ENCODE assay signal across 15 mouse cellular contexts in the genomic region with DNA sequence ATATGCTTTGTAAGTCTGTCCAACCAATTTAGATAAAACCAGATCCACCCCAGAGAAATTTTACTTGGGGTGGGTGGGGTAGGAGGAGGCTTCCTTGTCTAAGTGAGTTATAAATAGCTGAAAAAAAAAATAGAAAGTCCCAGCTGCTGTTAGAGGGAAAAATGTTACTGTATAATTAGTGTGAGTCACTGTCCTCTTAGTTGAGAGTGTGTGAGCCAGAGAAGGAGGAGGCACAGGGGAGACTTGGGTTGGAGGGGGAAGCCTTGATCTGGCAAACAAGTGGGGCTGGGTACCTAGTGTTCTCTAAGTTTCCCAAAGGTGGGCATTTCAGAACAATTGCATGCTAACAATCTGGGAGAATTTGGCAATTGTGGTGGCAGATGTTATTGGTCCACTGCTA.
DNase-seq lines count a peak whose midpoint lies in the region; ATAC-seq lines count a peak whose summit lies in the region.
"Had no signal": no experiment of that assay in that cellular context is flagged by ENCODE, and none has a peak within 500 bp of the region (broad histone marks: within the 10 kb centered on the region; RNA-seq: fewer than 3 reads in every experiment).

No protein-coding gene starts in this region.

- peak; percentile 4 for DNase-seq in layer of hippocampus, adult 8-10 months (ENCODE audit: low spot score in 2 of 2)
- no peak for DNase-seq in layer of hippocampus, adult 11-12 months (ENCODE audit: low spot score)
- peak; percentile 60 for DNase-seq in Muller cell, postnatal 12 days (ENCODE audit: inconsistent ontology term)
- peak; percentile 24 to 50 for DNase-seq in frontal cortex, postnatal 36 days (ENCODE audit: low spot score in 2 of 2)
- peak; percentile 23 to 32 for DNase-seq in left cerebral cortex, postnatal 36 days (ENCODE audit: low spot score in 2 of 2)
- DNase-seq in yolk sac, embryonic 10.5 days (ENCODE audit: low spot score): no peak
- no peak for DNase-seq in heart, postnatal 36 days
- DNase-seq: B cell, adult 2 months; cerebellum, adult 9-11 months; gastrocnemius, postnatal 25 days; kidney, adult 2 months; kidney, postnatal 10 days had no signal

- ATAC-seq in cerebellum, adult (ENCODE audit: insufficient number of reproducible peaks, low FRiP score, low TSS enrichment): no peak
- ATAC-seq: forebrain, embryonic 16.5 days; lung, postnatal 0 days had no signal

- intact Hi-C loops in left cerebral cortex, postnatal 36 days (cut with DNase I): loop anchor here (10.0 kb wide), 1 partner anchor 1176 kb away; no protein-coding TSS in a partner anchor
- intact Hi-C loops in heart, postnatal 36 days (cut with DNase I): no loop called here

Comparison
In these comparisons a context has a peak if more than half of its experiments do, and no peak if none do; other contexts are left out.
1. DNase-seq: peak in layer of hippocampus, adult 8-10 months (2 of 2), Muller cell, postnatal 12 days (single experiment), frontal cortex, postnatal 36 days (2 of 2) and left cerebral cortex, postnatal 36 days (2 of 2); none in layer of hippocampus, adult 11-12 months (single experiment), yolk sac, embryonic 10.5 days (single experiment) and heart, postnatal 36 days (0 of 2).